Mouse (Mus musculus) liver, embryonic 11.5 days (tissue): ENCODE results near the gene Syndig1. TPM values are rescaled to one million over a fixed set of nuclear protein-coding genes. Genes with fewer than 3 reads are reported as not detected.
A peak's percentile ranks its signal among the peaks of the same experiment; 100 is the strongest.

Experiments
- ATAC-seq: fragments of 200-750 bp; cut with Nextera tagmentation; replicated peaks from 2 replicates; pipeline ENCODE4 v1.8.0; 2017; ENCODE audit warnings: moderate number of reproducible peaks, mild to moderate bottlenecking, moderate TSS enrichment, moderate library complexity; ENCODE audit not compliant: low FRiP score
- DNase-seq: peaks from one replicate; pipeline ENCODE4 v3.0.0-alpha.2; 2017; ENCODE audit warnings: low spot score
- H3K27ac ChIP-seq: fragments of 300-500 bp; sonication (generic); 2 replicates; pipeline ENCODE4 v1.5.1; 2014; ENCODE audit warnings: mild to moderate bottlenecking, low read depth, low read length, control low read depth
- H3K27me3 ChIP-seq: fragments of 300-500 bp; sonication (generic); replicated peaks from 2 replicates; pipeline ENCODE4 v1.6.1; 2014; ENCODE audit warnings: low read length, mixed read lengths; ENCODE audit not compliant: control insufficient read depth, insufficient read depth
- H3K36me3 ChIP-seq: fragments of 300-500 bp; sonication (generic); 2 replicates; pipeline ENCODE4 v1.6.1; 2014; ENCODE audit warnings: mild to moderate bottlenecking, low read length, moderate library complexity, mixed read lengths; ENCODE audit not compliant: control insufficient read depth, insufficient read depth
- H3K4me1 ChIP-seq: fragments of 300-500 bp; sonication (generic); replicated peaks from 2 replicates; pipeline ENCODE4 v1.6.1; 2014; ENCODE audit warnings: low read length, mixed read lengths; ENCODE audit not compliant: control insufficient read depth, insufficient read depth
- H3K4me2 ChIP-seq: fragments of 300-500 bp; sonication (generic); 2 replicates; pipeline ENCODE4 v1.6.1; 2014; ENCODE audit warnings: mild to moderate bottlenecking, control low read depth, moderate library complexity
- H3K4me3 ChIP-seq: fragments of 300-500 bp; sonication (generic); 2 replicates; pipeline ENCODE4 v1.5.1; 2014; ENCODE audit warnings: low read depth, low read length, control low read depth
- H3K9ac ChIP-seq: fragments of 300-500 bp; sonication (generic); 2 replicates; pipeline ENCODE4 v1.6.1; 2014; ENCODE audit warnings: low read depth, low read length, control low read depth
- H3K9me3 ChIP-seq: fragments of 300-500 bp; sonication (generic); 2 replicates; pipeline ENCODE4 v1.6.1; 2016; ENCODE audit warnings: low read length, inconsistent platforms, mixed read lengths; ENCODE audit not compliant: control insufficient read depth
- WGBS: fragments of 180-500 bp; shearing (Covaris S2); extraction: QIAGEN DNeasy Blood & Tissue Kit; methylation state at CpG from one replicate; pipeline ENCODE4 v1.1.7; 2014; 5-methylcytosine and 5-hydroxymethylcytosine counted together
- polyA plus RNA-seq: library from polyadenylated mRNA; unstranded; fragments of >200 nt; fragmentation: Nextera tagmentation; extraction: Ambion mirVana; gene quantifications from 2 replicates; pipeline ENCODE4 v1.2.1, GENCODE M21; 2014

Gene Syndig1
- polyA plus RNA-seq = 1.6 and 2.1 TPM in 2 replicates

DNA sequence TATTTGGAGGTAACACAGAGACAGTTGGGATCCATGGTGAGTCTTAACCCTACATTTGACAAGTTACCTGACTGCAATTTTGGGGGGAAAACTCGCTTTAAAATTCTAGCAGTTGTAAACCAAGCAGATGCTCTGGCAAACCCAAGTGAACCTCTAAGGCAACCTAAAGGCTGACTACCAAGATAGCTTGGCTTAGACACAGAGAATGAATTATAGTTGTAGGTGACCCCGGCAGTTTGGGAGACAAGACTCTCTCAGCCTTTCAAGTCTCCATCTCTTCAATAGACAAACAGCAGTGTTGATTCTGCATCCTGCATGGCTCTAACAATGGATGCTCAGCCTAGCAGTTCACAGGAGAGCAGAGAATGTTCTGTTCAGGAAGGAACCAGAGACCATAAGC is at the start of gene Syndig1:
Gene Syndig1 (plus strand): TSS at position 301 of the 400 bp plus-strand sequence.
- no peak within 1 kb of the TSS; the same call in 1 of the 2 replicates for H3K4me3 ChIP-seq
- no peak within 1 kb of the TSS for H3K9ac ChIP-seq
- DNase-seq (no peak), ATAC-seq (no peak)
- H3K27me3 ChIP-seq = peaks cover 39% of the 10 kb centered on the region
- 65% methylated on average over 2 of the region's 2 CpGs for WGBS
- H3K4me1 ChIP-seq = no peaks in the 10 kb centered on the region
- H3K27ac ChIP-seq = no peak within 1 kb of the TSS
- no peaks in the 10 kb centered on the region for H3K9me3 ChIP-seq
- no peaks in the 10 kb centered on the region for H3K36me3 ChIP-seq
- peak within 1 kb of the TSS; percentile 68 for H3K4me2 ChIP-seq

DNA sequence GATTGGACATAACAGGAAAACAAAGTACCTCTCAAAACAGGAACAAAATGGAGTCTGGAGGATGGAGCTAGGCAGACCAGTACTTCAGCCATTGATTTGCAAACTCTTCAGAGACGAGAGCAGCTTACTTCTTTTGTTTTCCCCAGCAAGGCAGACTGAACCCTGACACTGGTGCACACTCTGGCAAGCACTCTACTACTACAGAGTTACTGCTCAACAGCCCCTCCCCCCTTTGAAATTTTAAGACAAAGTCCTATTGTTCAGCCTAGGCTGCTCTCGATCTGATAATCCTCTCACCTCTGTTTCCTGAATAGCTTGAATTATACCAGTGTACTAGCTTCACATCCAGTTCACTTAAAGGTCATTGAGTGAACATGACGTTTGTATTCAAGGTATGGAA is 30.4 kb upstream of the Syndig1 start:
- Histone ChIP-seq H3K9ac (no peak overlapping the region), H3K4me3 (no peak overlapping the region), H3K9me3 (no peaks in the 10 kb centered on the region), H3K4me1 (no peaks in the 10 kb centered on the region), H3K4me2 (no peak overlapping the region), H3K36me3 (no peaks in the 10 kb centered on the region), H3K27me3 (no peaks in the 10 kb centered on the region), H3K27ac (no peak overlapping the region)
- DNase-seq (no peak), ATAC-seq (no peak)
- 39% methylated on average over 3 of the region's 3 CpGs for WGBS

DNA sequence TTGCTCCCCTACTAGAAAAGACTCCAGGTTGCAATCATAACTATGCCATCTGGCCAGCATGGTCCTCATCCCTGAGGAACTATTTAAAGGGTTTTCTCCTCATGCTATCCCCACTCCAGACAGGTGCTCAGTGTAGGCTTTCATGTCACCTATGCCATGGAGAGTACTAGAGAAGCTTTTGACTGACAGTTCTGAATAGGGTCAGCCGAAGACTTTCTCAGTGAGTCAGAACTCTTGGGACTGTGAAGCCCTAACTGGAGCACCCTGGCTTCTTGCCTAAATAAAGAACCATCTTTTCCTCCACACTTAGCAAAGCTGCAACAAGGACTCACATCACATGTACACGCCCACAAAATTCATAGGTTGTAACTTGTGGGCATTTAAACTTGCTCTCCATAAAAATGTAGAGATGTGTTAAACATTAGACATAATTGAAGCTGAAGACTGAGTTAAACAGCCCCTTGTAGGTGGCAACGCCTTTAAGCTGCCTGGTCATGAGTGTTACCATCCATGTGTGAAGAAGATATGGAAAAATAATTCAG is 24.3 kb upstream of the Syndig1 start:
- H3K4me3 ChIP-seq = no peak overlapping the region
- H3K36me3 ChIP-seq = no peaks in the 10 kb centered on the region
- 67% methylated on average over 3 of the region's 3 CpGs for WGBS
- DNase-seq = no peak
- no peaks in the 10 kb centered on the region for H3K4me1 ChIP-seq
- no peak overlapping the region for H3K4me2 ChIP-seq
- H3K9me3 ChIP-seq = no peaks in the 10 kb centered on the region
- no peaks in the 10 kb centered on the region for H3K27me3 ChIP-seq
- ATAC-seq = no peak
- no peak overlapping the region for H3K27ac ChIP-seq
- H3K9ac ChIP-seq = no peak overlapping the region

DNA sequence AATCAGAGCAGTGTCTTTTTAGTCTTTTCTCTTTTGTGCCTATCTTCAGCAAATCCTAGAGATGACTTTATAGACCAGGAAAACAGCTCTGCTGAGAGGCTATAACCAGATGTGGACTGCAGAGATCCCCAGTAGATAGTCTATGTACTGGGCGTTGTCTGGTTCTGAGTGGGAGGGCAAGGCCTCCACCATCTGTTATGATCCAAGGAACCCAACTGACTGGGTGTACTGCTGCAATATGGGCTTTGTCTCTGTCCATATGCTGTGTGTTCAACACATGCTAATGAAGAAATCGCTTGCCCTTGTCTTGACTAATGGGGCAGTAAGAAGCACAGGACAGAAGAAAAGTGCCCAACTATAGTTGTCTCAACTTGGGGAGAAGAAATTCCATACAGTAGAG is 23.8 kb upstream of the Syndig1 start:
- WGBS = 84% methylated on average over 2 of the region's 2 CpGs
- H3K4me2 ChIP-seq = no peak overlapping the region
- no peaks in the 10 kb centered on the region for H3K27me3 ChIP-seq
- H3K36me3 ChIP-seq = no peaks in the 10 kb centered on the region
- no peak for ATAC-seq
- H3K9ac ChIP-seq = no peak overlapping the region
- H3K4me1 ChIP-seq = no peaks in the 10 kb centered on the region
- H3K27ac ChIP-seq = no peak overlapping the region
- H3K4me3 ChIP-seq = no peak overlapping the region
- no peaks in the 10 kb centered on the region for H3K9me3 ChIP-seq
- no peak for DNase-seq

GRCm38 (mm10) chr2:149812899-149813298 is 16.1 kb upstream of the Syndig1 start:
- WGBS = 71% methylated on average over 2 of the region's 2 CpGs
- Histone ChIP-seq H3K9me3 (no peaks in the 10 kb centered on the region), H3K36me3 (no peaks in the 10 kb centered on the region), H3K4me2 (no peak overlapping the region), H3K4me1 (no peaks in the 10 kb centered on the region), H3K27me3 (no peaks in the 10 kb centered on the region), H3K9ac (no peak overlapping the region), H3K4me3 (no peak overlapping the region), H3K27ac (no peak overlapping the region)
- ATAC-seq (no peak), DNase-seq (no peak)

DNA sequence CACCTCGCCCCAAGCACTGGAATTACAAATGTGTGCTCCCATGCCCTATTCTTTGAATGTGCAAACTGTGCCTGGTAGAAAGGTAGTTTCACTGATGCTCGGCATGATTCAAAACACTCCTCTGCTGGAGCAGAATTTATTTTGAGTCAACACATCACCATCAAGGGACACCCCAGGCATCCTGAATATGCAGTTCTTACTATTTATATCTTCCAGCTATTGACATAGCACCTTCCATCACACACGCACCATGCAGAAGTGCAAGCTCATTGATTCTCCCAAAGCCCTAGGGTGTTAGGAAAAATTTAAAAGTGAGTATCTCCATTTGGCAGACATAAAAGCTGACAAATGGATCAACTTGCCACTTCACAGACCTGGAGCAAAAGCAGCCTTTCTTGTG is 10.6 kb upstream of the Syndig1 start:
- H3K4me3 ChIP-seq = no peak overlapping the region
- no peak for ATAC-seq
- no peaks in the 10 kb centered on the region for H3K9me3 ChIP-seq
- H3K36me3 ChIP-seq = no peaks in the 10 kb centered on the region
- 66% methylated on average over 3 of the region's 3 CpGs for WGBS
- no peaks in the 10 kb centered on the region for H3K4me1 ChIP-seq
- no peak overlapping the region for H3K27ac ChIP-seq
- no peak overlapping the region for H3K4me2 ChIP-seq
- no peak overlapping the region for H3K9ac ChIP-seq
- no peak for DNase-seq
- H3K27me3 ChIP-seq = no peaks in the 10 kb centered on the region

DNA sequence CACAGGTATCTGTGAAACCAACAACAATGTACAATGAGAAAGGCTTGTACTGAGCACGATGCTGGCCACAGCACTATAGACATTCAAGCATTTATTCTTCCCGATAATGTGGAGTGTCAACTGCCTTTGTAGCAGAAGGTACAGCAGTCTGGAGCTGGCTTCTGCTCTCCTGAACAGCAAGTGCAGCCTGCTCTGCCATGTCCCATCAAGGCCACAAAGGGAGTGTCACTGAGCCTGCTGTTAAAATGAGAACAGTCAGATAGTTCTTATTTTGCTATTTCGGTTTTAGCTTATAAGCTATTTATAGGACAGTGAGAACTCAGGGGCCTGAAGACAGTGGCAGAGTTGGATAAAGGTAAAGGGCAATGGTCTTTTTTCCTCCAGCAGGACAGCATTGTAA is 9.3 kb upstream of the Syndig1 start:
- H3K4me2 ChIP-seq = no peak overlapping the region
- H3K27me3 ChIP-seq = no peaks in the 10 kb centered on the region
- ATAC-seq = no peak
- no peaks in the 10 kb centered on the region for H3K9me3 ChIP-seq
- 82% methylated on average over 3 of the region's 3 CpGs for WGBS
- H3K4me3 ChIP-seq = no peak overlapping the region
- H3K27ac ChIP-seq = no peak overlapping the region
- no peak overlapping the region for H3K9ac ChIP-seq
- no peaks in the 10 kb centered on the region for H3K36me3 ChIP-seq
- DNase-seq = no peak
- H3K4me1 ChIP-seq = no peaks in the 10 kb centered on the region

DNA sequence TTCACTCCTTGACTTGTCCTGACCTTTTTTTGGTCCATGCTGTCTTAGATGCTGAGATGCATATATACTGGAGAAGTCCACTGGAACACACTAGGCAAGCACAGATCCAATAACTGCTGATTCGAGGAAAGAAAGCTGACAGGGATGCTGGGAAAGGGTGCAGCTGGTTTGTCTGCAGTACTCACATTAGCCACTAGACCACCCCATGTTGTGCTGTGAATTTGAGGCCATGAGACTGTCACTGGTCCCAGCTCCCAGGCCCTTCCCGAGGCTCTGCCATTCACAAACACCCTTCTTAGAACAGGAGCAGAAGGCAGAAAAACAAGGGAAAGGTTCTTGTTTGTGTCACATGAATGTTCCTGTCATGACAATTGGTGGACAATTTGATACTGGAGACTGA is 8.8 kb upstream of the Syndig1 start:
- Histone ChIP-seq H3K4me1 (no peaks in the 10 kb centered on the region), H3K9ac (no peak overlapping the region), H3K27ac (no peak overlapping the region), H3K9me3 (no peaks in the 10 kb centered on the region), H3K27me3 (no peaks in the 10 kb centered on the region), H3K4me2 (no peak overlapping the region), H3K36me3 (no peaks in the 10 kb centered on the region), H3K4me3 (no peak overlapping the region)
- 36% methylated on average over 2 of the region's 2 CpGs for WGBS
- no peak for ATAC-seq
- DNase-seq = no peak

DNA sequence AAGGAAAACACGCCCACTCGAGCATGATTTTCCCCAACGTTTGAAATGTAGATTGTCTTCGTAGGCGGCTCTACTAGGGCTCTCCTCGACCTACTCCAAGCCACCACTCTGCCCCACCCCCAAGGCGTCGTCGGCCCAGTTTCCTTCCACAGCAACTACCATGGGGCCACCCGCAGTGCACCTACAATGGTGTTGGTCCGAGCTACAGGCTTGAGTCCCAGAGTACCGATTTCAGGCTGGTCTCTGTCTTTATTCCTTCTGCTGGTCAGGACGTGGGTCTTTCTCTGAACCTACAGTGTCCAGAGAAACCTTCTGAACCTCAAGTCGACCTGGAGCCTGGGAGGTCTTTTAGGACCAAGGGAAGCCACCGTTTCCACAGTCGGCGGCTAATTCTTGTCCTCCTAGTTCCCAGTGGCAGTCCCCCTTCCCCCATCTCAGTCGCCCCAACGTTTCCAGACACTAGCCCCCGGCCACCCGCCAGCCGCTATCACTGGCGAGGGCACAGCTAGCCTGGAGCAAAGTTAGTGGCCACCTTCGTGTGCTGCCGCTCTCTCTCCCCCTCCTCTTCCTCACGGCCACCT is 1.0 kb downstream of the Syndig1 start:
- Histone ChIP-seq H3K9me3 (no peaks in the 10 kb centered on the region), H3K4me2 (peak overlapping the region; percentile 68), H3K4me1 (no peaks in the 10 kb centered on the region), H3K27ac (no peak overlapping the region), H3K9ac (no peak overlapping the region), H3K4me3 (peak overlapping the region; percentile 47), H3K27me3 (peaks cover 39% of the 10 kb centered on the region), H3K36me3 (no peaks in the 10 kb centered on the region)
- WGBS = 1% methylated on average over 26 of the region's 26 CpGs
- no peak for ATAC-seq
- DNase-seq = peak; percentile 45
